Mouse (Mus musculus) G1E (cell line): ENCODE measurements around the gene Snx7. TPM values are rescaled to one million over a fixed set of nuclear protein-coding genes. Genes with fewer than 3 reads are reported as not detected.

Experiments used
- ATAC-seq: 2 replicates; pipeline ENCODE4 v1.8.0; 2016; ENCODE audit warnings: mild to moderate bottlenecking; ENCODE audit not compliant: insufficient number of reproducible peaks, poor library complexity, low FRiP score, severe bottlenecking; ENCODE audit errors: extremely low read depth
- DNase-seq: peaks from one replicate; pipeline ENCODE4 v3.0.0; 2012; ENCODE audit warnings: low spot score
- H3K27me3 ChIP-seq: 2 replicates; pipeline ENCODE4 v1.6.1; 2012; ENCODE audit warnings: mild to moderate bottlenecking, low read length, inconsistent platforms; ENCODE audit not compliant: insufficient read depth
- H3K36me3 ChIP-seq: replicated peaks from 2 replicates; pipeline ENCODE3; 2012; ENCODE audit warnings: mild to moderate bottlenecking, inconsistent platforms
- H3K4me1 ChIP-seq: 2 replicates; pipeline ENCODE4 v1.6.1; 2012; ENCODE audit warnings: low read depth, low read length, inconsistent platforms, mixed read lengths; ENCODE audit not compliant: insufficient read depth
- H3K4me3 ChIP-seq: 2 replicates; pipeline ENCODE4 v1.5.1; 2012; ENCODE audit warnings: low read depth, mild to moderate bottlenecking, inconsistent platforms, low read length, moderate library complexity, mixed read lengths
- H3K9me3 ChIP-seq: replicated peaks from 2 replicates; pipeline ENCODE4 v1.6.1; 2012; ENCODE audit warnings: inconsistent platforms
- CTCF ChIP-seq: IDR thresholded peaks from 2 replicates; pipeline ENCODE4 v1.5.1; 2012; ENCODE audit warnings: low read depth, low read length, inconsistent platforms, mixed read lengths
- GATA1 ChIP-seq: IDR thresholded peaks from 2 replicates; pipeline ENCODE4 v1.6.1; 2012; ENCODE audit warnings: borderline replicate concordance, low read length, inconsistent platforms, mixed read lengths
- GATA2 ChIP-seq: IDR thresholded peaks from 2 replicates; pipeline ENCODE4 v1.6.1; 2012; ENCODE audit warnings: low read depth, low read length, inconsistent platforms, borderline replicate concordance
- POLR2AphosphoS5 ChIP-seq: IDR thresholded peaks from 2 replicates; pipeline ENCODE4 v1.6.1; 2012; ENCODE audit warnings: low read depth, low read length, inconsistent platforms; ENCODE audit not compliant: insufficient replicate concordance
- TAL1 ChIP-seq: conservative IDR thresholded peaks from 2 replicates; pipeline ENCODE4 v1.6.1; 2012; ENCODE audit warnings: low read depth, low read length, inconsistent platforms, mixed read lengths
- polyA plus RNA-seq: library from polyadenylated mRNA; stranded (reverse); fragments of >175 nt; gene quantifications from 2 replicates; pipeline ENCODE4 v1.2.3, GENCODE M21; 2012
- total RNA-seq, 2 experiments: library from RNA; stranded (forward) in 1 of 2; stranded (reverse) in 1 of 2; fragments of 200-1000 nt in 1 of 2; fragments of >200 nt in 1 of 2; fragmentation: Nextera tagmentation in 1 of 2; gene quantifications; 2 replicates each; pipeline ENCODE4 v1.2.3; 2014 to 2017

Snx7 gene
- total and polyA plus RNA-seq, 3 experiments: 0.11 TPM; not detected in 2

DNA sequence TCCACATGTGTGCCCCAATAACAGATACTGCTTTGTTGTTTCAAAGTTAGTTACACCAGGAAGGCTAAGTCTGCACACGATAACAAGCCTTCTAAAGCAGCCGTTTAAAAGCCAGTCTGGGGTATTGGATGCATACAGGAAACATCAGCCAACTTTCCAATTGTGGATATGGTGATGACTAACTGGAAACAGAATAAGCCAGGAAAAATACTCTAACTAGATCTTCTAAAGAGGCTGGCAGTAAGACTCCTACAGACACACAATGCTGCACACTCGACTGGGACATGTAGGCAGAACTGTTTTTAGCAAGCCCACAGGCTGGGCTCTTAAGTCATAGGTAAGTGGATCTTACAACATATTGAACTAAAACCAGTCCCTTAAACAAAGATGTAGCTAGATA is 15.0 kb downstream of the Snx7 start:
- TF ChIP-seq GATA1 (no peak), GATA2 (no peak), CTCF (no peak), TAL1 (no peak), POLR2AphosphoS5 (no peak)
- Histone ChIP-seq H3K36me3 (no peaks in the 10 kb centered on the region), H3K9me3 (peaks cover 7% of the 10 kb centered on the region; the same call in 1 of the 2 replicates), H3K4me1 (no peaks in the 10 kb centered on the region), H3K27me3 (no peaks in the 10 kb centered on the region), H3K4me3 (no peak overlapping the region)
- DNase-seq (no peak), ATAC-seq (no peak)

DNA sequence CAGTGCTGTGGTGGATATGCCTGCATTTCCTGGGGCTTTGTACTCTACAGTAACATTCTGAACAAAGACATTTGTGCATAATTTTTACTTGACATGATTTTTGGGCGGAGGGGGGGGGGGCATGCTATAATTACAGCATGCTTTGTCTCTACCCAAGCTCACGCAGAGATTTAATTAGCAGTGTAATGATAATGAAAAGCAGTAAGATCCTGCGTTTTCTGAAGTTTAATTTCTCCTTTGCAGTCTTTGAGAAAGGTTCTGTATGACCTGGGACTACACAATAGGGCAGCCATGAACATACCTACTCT is 16.7 kb downstream of the Snx7 start:
- TF ChIP-seq TAL1 (no peak), CTCF (no peak), GATA2 (no peak), POLR2AphosphoS5 (no peak), GATA1 (no peak)
- Histone ChIP-seq H3K27me3 (no peaks in the 10 kb centered on the region), H3K36me3 (no peaks in the 10 kb centered on the region), H3K4me3 (no peak overlapping the region), H3K4me1 (no peaks in the 10 kb centered on the region), H3K9me3 (peaks cover 7% of the 10 kb centered on the region; the same call in 1 of the 2 replicates)
- no peak for ATAC-seq
- DNase-seq: no peak

DNA sequence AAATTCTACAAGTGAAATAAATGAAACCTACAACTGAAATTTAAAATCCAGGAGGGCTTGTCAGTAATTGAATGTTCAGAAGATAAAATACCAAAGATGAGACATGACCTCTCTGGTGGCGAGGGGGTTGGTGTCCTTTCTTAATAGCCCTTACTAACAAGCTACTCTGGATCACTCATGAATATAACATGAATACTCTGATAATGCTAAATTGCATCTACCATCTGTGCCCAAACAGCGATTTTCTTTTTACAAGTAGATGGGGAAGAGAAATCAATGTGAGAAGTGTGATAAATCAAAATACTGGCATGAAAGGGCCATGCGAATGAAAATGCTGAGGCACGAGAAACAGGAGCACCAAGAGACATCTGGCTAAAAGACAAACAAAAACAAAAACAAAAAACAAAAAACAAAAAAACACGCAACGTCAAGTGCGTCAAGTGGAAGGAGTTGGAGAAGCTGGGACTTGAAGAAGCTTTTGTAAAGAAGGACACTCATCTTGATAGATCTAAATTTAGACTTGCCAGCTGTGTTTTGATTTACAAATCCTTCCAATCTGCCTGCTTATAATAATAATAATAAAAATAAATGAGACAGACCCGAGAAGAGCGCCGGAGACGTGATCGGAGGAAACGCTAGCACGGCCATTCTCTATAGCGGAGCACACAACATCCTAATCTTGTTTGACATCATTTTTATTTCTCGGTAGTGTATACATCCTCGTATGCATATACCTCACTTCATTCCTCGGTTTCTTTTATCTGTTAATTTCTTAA is 17.3 kb downstream of the Snx7 start:
- ATAC-seq (no peak), DNase-seq (no peak)
- Histone ChIP-seq H3K4me3 (no peak overlapping the region), H3K9me3 (peaks cover 10% of the 10 kb centered on the region; the same call in 1 of the 2 replicates), H3K36me3 (no peaks in the 10 kb centered on the region), H3K27me3 (no peaks in the 10 kb centered on the region), H3K4me1 (no peaks in the 10 kb centered on the region)
- TF ChIP-seq POLR2AphosphoS5 (no peak), CTCF (no peak), TAL1 (no peak), GATA2 (no peak), GATA1 (no peak)

- TF ChIP-seq POLR2AphosphoS5 (no peak), GATA2 (no peak), CTCF (no peak), GATA1 (no peak), TAL1 (no peak)
- peaks cover 16% of the 10 kb centered on the region for H3K9me3 ChIP-seq
- H3K27me3 ChIP-seq: no peaks in the 10 kb centered on the region
Observed at GRCm38 (mm10) chr3:117848866-117849265, 19.9 kb downstream of the Snx7 start.

GRCm38 (mm10) chr3:117842658-117843057 is 26.1 kb downstream of the Snx7 start:
- ATAC-seq (no peak), DNase-seq (no peak)
- Histone ChIP-seq H3K4me1 (no peaks in the 10 kb centered on the region), H3K9me3 (peaks cover 19% of the 10 kb centered on the region), H3K27me3 (no peaks in the 10 kb centered on the region), H3K4me3 (no peak overlapping the region), H3K36me3 (no peaks in the 10 kb centered on the region)
- no peak for TF ChIP-seq GATA2
- TF ChIP-seq POLR2AphosphoS5: no peak
- TF ChIP-seq CTCF: no peak
- no peak for TF ChIP-seq TAL1
- TF ChIP-seq GATA1: no peak

More at GRCm38 (mm10) chr3:117848866-117849265, 19.9 kb downstream of the Snx7 start:
- no peak for DNase-seq
- Histone ChIP-seq H3K4me3 (no peak overlapping the region), H3K4me1 (no peaks in the 10 kb centered on the region), H3K36me3 (no peaks in the 10 kb centered on the region)
- ATAC-seq: no peak

- H3K9me3 ChIP-seq: peaks cover 21% of the 10 kb centered on the region
- ATAC-seq: no peak
- no peak for DNase-seq
- no peak overlapping the region for H3K4me3 ChIP-seq
- H3K4me1 ChIP-seq: no peaks in the 10 kb centered on the region
- no peak for TF ChIP-seq CTCF
- TF ChIP-seq GATA1: no peak
- no peak for TF ChIP-seq POLR2AphosphoS5
- TF ChIP-seq GATA2: no peak
- TF ChIP-seq TAL1: no peak
- no peaks in the 10 kb centered on the region for H3K27me3 ChIP-seq
- H3K36me3 ChIP-seq: no peaks in the 10 kb centered on the region
Observed at GRCm38 (mm10) chr3:117839867-117840545, 28.7 kb downstream of the Snx7 start.
